Mouse (Mus musculus) T-cell, adult 66 days (primary cell): ENCODE measurements around the gene Bahd1. TPM values are rescaled to one million over a fixed set of nuclear protein-coding genes. Genes with fewer than 3 reads are reported as not detected.

Experiments
- total RNA-seq, 2 experiments: library from RNA; stranded (reverse); gene quantifications; 3 replicates in 1 of 2; 4 replicates in 1 of 2; pipeline ENCODE4 v1.2.4; 2023

Gene Bahd1
- 10 to 100 TPM; 35.1 to 39.8 TPM for total RNA-seq

DNA sequence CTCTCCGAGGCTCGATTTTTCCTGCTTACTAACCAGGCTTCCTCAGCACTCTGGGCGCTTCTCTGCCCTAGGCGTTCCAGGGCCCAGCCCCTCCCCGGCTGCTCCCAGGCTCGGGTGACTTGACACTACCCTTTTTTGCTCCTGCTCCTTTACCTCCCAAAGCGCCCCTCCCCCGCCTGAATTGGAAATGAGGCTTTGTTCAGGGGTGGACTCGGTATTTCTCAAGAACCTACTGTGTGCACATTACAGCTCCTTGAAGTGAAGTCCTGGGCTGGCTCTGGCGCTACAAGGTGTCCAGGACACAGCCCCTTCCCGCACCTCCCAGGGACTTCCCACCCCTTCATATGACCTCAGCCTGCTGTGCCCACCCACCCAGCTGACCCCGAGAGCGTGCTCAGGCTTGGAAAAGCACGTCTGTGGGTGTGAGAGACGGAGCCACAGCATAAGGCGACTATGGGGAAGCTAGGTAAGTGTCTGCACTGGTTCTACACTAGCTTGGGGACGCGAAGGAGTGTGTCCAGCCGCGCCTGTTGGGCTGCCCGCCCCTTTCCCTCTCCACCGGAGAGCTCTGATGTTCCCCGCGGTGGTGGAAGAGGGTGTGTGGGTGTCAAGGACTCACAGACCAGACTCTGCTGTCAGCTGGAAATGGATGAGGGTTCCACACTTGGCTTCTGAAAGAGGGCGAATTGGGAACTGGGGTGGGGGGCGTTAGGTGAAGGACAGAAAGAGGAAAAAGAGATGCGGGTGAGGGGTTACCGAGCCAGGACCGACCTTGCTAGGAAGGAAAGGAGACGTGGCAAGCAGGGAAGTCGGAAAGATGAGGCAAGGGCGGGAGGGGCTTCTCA, at the start of gene Bahd1:
Gene Bahd1, plus strand, starts transcription at position 397 of the 845 bp plus-strand sequence.

GRCm38 (mm10) chr2:118861454-118862339, 38.5 kb upstream of the Bahd1 start, which contains the start of gene Ivd:
Gene Ivd, plus strand, starts transcription at chr2:118861954.

DNA sequence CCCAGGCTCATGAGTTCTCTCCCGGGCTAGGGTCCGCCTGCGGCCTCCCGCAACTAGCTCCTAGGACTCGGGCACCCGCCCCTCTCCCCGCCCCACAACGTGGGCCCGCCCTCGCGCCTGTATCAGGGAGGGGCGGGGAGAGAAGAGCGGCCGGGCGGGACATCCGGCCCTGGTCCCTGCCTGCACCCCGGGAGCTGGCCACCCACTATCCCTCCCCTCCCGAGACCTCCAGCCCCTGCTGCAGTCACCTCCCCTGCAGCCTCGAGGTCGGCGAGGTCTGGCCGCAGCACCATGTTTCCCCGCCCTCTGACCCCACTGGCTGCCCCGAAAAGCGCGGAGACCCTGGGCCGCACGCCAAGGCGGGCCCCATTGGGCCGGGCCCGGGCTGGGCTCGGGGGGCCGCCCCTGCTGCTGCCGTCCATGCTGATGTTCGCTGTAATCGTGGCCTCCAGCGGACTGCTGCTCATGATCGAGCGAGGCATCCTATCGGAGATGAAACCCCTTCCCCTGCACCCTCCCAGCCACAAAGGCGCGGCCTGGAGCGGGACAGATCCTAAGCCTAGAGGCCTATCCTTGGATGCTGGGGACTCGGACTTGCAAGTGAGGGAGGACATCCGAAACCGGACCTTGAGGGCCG, 26.3 kb downstream of the Bahd1 start, which contains the start of gene Chst14:
Gene Chst14, plus strand, starts transcription at position 136 of the 637 bp plus-strand sequence.

Other genes starting within 250 kb of the Bahd1 start
- 1 to 10 TPM in 1 of 2 experiments, under 1 TPM in 1; 0.89 to 1.3 TPM for gene Pak6, start 237.1 kb upstream of the Bahd1 start, total RNA-seq
- 1 to 10 TPM; 2.3 to 3.1 TPM for gene Ankrd63, start 196.4 kb upstream of the Bahd1 start, total RNA-seq
- gene Plcb2, start 171.9 kb upstream of the Bahd1 start, total RNA-seq: 100 to 1,000 TPM; 113 to 119 TPM
- 10 to 100 TPM; 26.4 to 31.1 TPM for gene Inafm2, start 154.6 kb upstream of the Bahd1 start, total RNA-seq
- not detected for gene Ccdc9b, start 137.7 kb upstream of the Bahd1 start, total RNA-seq
- not detected for gene Phgr1, start 127.6 kb upstream of the Bahd1 start, total RNA-seq
- not detected for gene Disp2, start 120.7 kb upstream of the Bahd1 start, total RNA-seq
- 10 to 100 TPM; 10.2 to 13.4 TPM for gene Knstrn, start 86.4 kb upstream of the Bahd1 start, total RNA-seq
- gene Ivd, start 38.4 kb upstream of the Bahd1 start, total RNA-seq: 10 to 100 TPM; 70.0 to 75.2 TPM
- 1 to 10 TPM; 4.1 to 5.5 TPM for gene Chst14, start 26.1 kb downstream of the Bahd1 start, total RNA-seq
- 10 to 100 TPM; 12.8 to 13.5 TPM for gene Ccdc32, start 129.0 kb downstream of the Bahd1 start, total RNA-seq
- gene Rpusd2, start 134.4 kb downstream of the Bahd1 start, total RNA-seq: 10 to 100 TPM; 20.5 to 20.9 TPM
- gene Knl1, start 146.7 kb downstream of the Bahd1 start, total RNA-seq: 1 to 10 TPM; 1.5 to 2.9 TPM
- 1 to 10 TPM; 2.4 to 4.1 TPM for gene Rad51, start 212.4 kb downstream of the Bahd1 start, total RNA-seq